Mouse (Mus musculus) layer of hippocampus, postnatal 14 days (tissue): ENCODE results near the gene Mapk8ip1. TPM values are rescaled to one million over a fixed set of nuclear protein-coding genes. Genes with fewer than 3 reads are reported as not detected.

Experiments
- DNase-seq, 2 experiments: peaks; one replicate each; pipeline ENCODE4 v3.0.0; 2021 to 2022; ENCODE audit warnings: low spot score in 2 of 2, mixed read lengths in 1 of 2
- total RNA-seq, 2 experiments: library from RNA; stranded (reverse); gene quantifications; 2 replicates each; pipeline ENCODE4 v1.2.3; 2021

Mapk8ip1 gene
- total RNA-seq, 2 experiments from 2014 or later, result 386 to 394 TPM

- no peak for DNase-seq
Observed at GRCm38 (mm10) chr2:92391703-92392317, 9.3 kb downstream of the Mapk8ip1 start.

GRCm38 (mm10) chr2:92391116-92391515 lies 9.9 kb downstream of the Mapk8ip1 start:
- DNase-seq, result no peak

- DNase-seq, result no peak
Observed at GRCm38 (mm10) chr2:92390206-92390930, 10.7 kb downstream of the Mapk8ip1 start.

- DNase-seq, result no peak
Observed at GRCm38 (mm10) chr2:92389645-92390044, 11.4 kb downstream of the Mapk8ip1 start.

GRCm38 (mm10) chr2:92388891-92389641 lies 12.0 kb downstream of the Mapk8ip1 start:
- DNase-seq, result peak; percentile 87 to 93

GRCm38 (mm10) chr2:92388081-92388517 lies 13.0 kb downstream of the Mapk8ip1 start:
- DNase-seq, result no peak

GRCm38 (mm10) chr2:92387646-92388045 lies 13.4 kb downstream of the Mapk8ip1 start:
- DNase-seq, result no peak

GRCm38 (mm10) chr2:92386821-92387570 lies 14.1 kb downstream of the Mapk8ip1 start:
- no peak for DNase-seq

- no peak for DNase-seq
Observed at GRCm38 (mm10) chr2:92385113-92386051, 15.7 kb downstream of the Mapk8ip1 start.

GRCm38 (mm10) chr2:92384101-92384500 lies 17.0 kb downstream of the Mapk8ip1 start:
- DNase-seq, result no peak

- DNase-seq, result no peak
Observed at GRCm38 (mm10) chr2:92382759-92383158, 18.3 kb downstream of the Mapk8ip1 start.

- DNase-seq, result no peak
Observed at GRCm38 (mm10) chr2:92381901-92382588, 19.0 kb downstream of the Mapk8ip1 start, which contains the start of gene 1700029I15Rik. 1700029I15Rik (plus strand) TSS chr2:92382538.

- DNase-seq, result no peak
Observed at GRCm38 (mm10) chr2:92381161-92381560, 19.9 kb downstream of the Mapk8ip1 start.

GRCm38 (mm10) chr2:92380495-92381050 lies 20.5 kb downstream of the Mapk8ip1 start:
- no peak for DNase-seq

- no peak for DNase-seq
Observed at GRCm38 (mm10) chr2:92379783-92380494, 21.1 kb downstream of the Mapk8ip1 start.

GRCm38 (mm10) chr2:92377320-92377719 lies 23.7 kb downstream of the Mapk8ip1 start:
- no peak for DNase-seq

GRCm38 (mm10) chr2:92376300-92376699 lies 24.8 kb downstream of the Mapk8ip1 start:
- DNase-seq, result no peak

- DNase-seq, result no peak
Observed at GRCm38 (mm10) chr2:92375788-92376187, 25.3 kb downstream of the Mapk8ip1 start.
